Mouse (Mus musculus) neural tube, embryonic 13.5 days (tissue): ENCODE data around the gene Kif26b. TPM values are rescaled to one million over a fixed set of nuclear protein-coding genes. Genes with fewer than 3 reads are reported as not detected.
A peak's percentile ranks its signal among the peaks of the same experiment; 100 is the strongest.

Source experiments
- ATAC-seq: fragments of 200-750 bp; cut with Nextera tagmentation; 2 replicates; pipeline ENCODE4 v1.8.0; 2017; ENCODE audit warnings: low read depth, mild to moderate bottlenecking, moderate TSS enrichment, moderate library complexity
- H3K27ac ChIP-seq: fragments of 300-500 bp; sonication (generic); replicated peaks from 2 replicates; pipeline ENCODE4 v1.5.1; 2015; ENCODE audit warnings: moderate library complexity, mild to moderate bottlenecking, inconsistent platforms
- H3K27me3 ChIP-seq: fragments of 300-500 bp; sonication (generic); 2 replicates; pipeline ENCODE4 v1.6.1; 2015; ENCODE audit warnings: mild to moderate bottlenecking, inconsistent platforms
- H3K36me3 ChIP-seq: fragments of 300-500 bp; sonication (generic); 2 replicates; pipeline ENCODE4 v1.6.1; 2015; ENCODE audit warnings: mild to moderate bottlenecking, inconsistent platforms
- H3K4me1 ChIP-seq: fragments of 300-500 bp; sonication (generic); replicated peaks from 2 replicates; pipeline ENCODE4 v1.6.1; 2015; ENCODE audit warnings: inconsistent platforms
- H3K4me2 ChIP-seq: fragments of 300-500 bp; sonication (generic); 2 replicates; pipeline ENCODE4 v1.6.1; 2015; ENCODE audit warnings: inconsistent platforms, mild to moderate bottlenecking, moderate library complexity
- H3K4me3 ChIP-seq: fragments of 300-500 bp; sonication (generic); 2 replicates; pipeline ENCODE4 v1.5.1; 2015; ENCODE audit warnings: mild to moderate bottlenecking, inconsistent platforms
- H3K9ac ChIP-seq: fragments of 300-500 bp; sonication (generic); 2 replicates; pipeline ENCODE4 v1.6.1; 2015; ENCODE audit warnings: moderate library complexity, mild to moderate bottlenecking, inconsistent platforms
- H3K9me3 ChIP-seq: fragments of 300-500 bp; sonication (generic); 2 replicates; pipeline ENCODE4 v1.6.1; 2016; ENCODE audit warnings: inconsistent platforms
- WGBS: fragments of 180-500 bp; shearing (Covaris S2); methylation state at CpG from one replicate; pipeline ENCODE4 v1.1.7; 2015; 5-methylcytosine and 5-hydroxymethylcytosine counted together
- polyA plus RNA-seq: library from polyadenylated mRNA; unstranded; fragments of >200 nt; fragmentation: Nextera tagmentation; extraction: Ambion mirVana; gene quantifications from 2 replicates; pipeline ENCODE4 v1.2.1, GENCODE M21; 2015

The Kif26b gene
- polyA plus RNA-seq, 1 experiment from 2014 or later: 10.5 TPM

DNA sequence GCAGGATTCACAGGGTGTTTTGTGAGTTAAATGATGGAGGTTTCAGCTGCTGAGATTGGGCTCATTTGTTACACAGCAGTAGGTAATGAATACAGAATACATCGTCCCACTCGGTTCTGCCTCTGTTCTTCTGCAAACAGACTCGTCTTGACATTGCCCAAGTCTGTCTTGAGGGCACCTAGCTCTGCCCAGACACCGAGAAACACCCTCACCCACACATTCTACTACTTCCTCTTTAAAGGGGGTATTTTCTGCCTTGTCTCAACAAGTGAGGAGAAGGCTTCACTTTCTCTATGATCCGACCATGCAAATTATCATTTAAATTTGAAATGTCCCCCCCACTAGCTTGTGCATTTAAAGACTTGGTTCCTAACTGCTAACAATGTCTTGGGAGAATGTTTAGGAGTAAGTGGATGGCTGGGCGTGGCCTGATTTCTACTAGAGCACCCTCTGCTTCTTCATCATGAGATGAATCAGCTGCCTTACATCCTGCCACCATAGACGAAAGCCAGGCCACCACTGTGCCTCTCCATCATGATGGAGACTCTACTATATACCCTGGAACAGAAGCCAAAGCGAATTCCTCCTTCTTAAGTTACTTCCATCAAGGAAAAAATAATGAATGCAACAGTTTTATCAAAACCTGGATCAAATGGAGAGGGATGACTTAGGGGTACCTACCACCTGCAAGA lies 395.7 kb downstream of the Kif26b start:
- Histone ChIP-seq H3K27me3 (no peaks in the 10 kb centered on the region), H3K4me2 (no peak overlapping the region), H3K9me3 (no peaks in the 10 kb centered on the region), H3K4me1 (peaks cover 11% of the 10 kb centered on the region), H3K9ac (no peak overlapping the region), H3K4me3 (no peak overlapping the region), H3K27ac (0 out of 2 replicates have a peak overlapping the region, but pooled peaks have one; percentile 9), H3K36me3 (peaks cover 10% of the 10 kb centered on the region)
- WGBS: 73% methylated on average over 8 of the region's 8 CpGs
- no peak for ATAC-seq

DNA sequence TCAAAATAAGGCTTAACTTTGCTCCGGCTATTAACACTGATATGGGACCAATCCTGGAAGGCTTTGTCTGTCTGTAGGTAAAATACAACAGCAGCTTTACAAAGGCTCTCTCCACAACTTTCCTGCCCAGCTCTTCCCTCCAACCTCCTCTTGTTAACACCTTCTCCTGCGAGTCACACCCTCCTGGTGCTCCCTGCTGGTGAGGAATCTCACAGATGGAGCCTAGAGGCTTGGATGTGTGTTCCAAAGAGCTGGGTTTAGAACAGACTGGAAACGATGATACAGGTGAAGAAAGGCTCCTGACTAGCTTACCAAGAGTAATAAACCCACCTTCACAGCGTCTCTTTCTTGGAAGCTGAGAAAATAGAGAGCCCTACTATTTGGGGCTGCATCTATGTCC lies 400.6 kb downstream of the Kif26b start:
- no peak for ATAC-seq
- no peak overlapping the region for H3K9ac ChIP-seq
- H3K4me1 ChIP-seq: no peaks in the 10 kb centered on the region
- no peak overlapping the region for H3K27ac ChIP-seq
- no peaks in the 10 kb centered on the region for H3K27me3 ChIP-seq
- peaks cover 46% of the 10 kb centered on the region for H3K36me3 ChIP-seq
- WGBS: 71% methylated on average over 4 of the region's 4 CpGs
- no peaks in the 10 kb centered on the region for H3K9me3 ChIP-seq
- H3K4me3 ChIP-seq: no peak overlapping the region
- H3K4me2 ChIP-seq: no peak overlapping the region

DNA sequence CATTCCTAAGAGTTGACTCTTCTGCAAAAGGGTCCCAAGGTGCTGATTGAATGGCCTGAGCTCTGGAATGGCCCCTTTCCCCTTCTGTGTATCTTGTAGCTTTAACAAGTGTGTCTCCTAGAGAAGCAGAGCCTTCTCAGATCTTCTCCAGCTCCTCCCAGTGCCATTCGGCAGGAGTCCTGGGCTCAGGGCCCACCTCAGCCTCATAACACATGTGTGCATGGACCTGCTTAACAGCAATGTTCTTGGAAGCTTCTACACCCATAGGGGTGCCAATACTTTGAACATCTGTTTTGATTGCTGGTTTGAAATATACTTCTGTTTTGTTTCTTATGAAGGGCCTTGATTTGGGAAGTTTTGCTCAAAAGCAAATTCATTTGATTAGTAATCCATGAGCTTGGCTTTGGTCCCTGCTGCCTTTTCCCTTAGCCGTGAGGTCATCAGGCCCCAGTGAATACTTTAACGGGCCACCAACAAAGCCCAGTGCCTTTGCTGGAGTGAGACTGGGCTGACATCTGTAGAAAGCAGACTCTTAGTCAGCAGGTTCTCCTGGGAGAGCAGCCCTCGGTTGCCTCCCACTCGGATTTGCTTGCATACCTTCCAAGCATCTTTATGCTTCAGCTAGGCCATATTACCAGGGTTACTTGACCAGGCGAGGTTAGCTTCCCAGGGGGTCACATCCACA lies 405.2 kb downstream of the Kif26b start:
- WGBS: 86% methylated on average over 6 of the region's 6 CpGs

DNA sequence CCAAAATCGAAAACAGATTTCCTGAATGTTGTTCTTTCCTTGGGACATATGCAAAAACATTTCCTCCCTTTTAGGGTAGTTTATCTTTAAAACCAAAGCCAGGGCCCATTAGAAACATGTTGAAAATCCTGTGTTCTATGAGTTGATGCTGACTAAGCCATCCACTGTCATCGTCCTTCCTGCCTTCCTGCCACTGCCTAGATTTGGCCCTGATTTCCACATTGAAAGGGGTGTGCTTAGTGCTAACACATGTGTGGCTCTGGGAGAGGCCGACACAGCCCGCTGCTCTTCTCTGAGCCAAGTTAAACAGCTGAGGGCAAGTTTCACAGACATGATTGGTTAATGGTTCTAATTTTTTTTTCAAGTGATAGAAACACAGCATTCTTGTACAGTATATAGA lies 407.5 kb downstream of the Kif26b start:
- no peaks in the 10 kb centered on the region for H3K27me3 ChIP-seq
- no peak overlapping the region for H3K4me2 ChIP-seq
- H3K9ac ChIP-seq: no peak overlapping the region
- H3K27ac ChIP-seq: no peak overlapping the region
- H3K4me3 ChIP-seq: no peak overlapping the region
- peaks cover 10% of the 10 kb centered on the region; the same call in 1 of the 2 replicates for H3K4me1 ChIP-seq
- no peak for ATAC-seq
- H3K36me3 ChIP-seq: peaks cover 28% of the 10 kb centered on the region
- 71% methylated on average over 4 of the region's 4 CpGs for WGBS
- H3K9me3 ChIP-seq: no peaks in the 10 kb centered on the region

More for the DNA sequence above, 405.2 kb downstream of the Kif26b start:
- no peaks in the 10 kb centered on the region for H3K9me3 ChIP-seq
- no peak overlapping the region for H3K9ac ChIP-seq
- no peak for ATAC-seq
- no peak overlapping the region for H3K4me3 ChIP-seq
- H3K4me1 ChIP-seq: peaks cover 10% of the 10 kb centered on the region; the same call in 1 of the 2 replicates
- no peak overlapping the region for H3K4me2 ChIP-seq
- no peak overlapping the region for H3K27ac ChIP-seq
- H3K27me3 ChIP-seq: no peaks in the 10 kb centered on the region
- H3K36me3 ChIP-seq: peaks cover 39% of the 10 kb centered on the region

DNA sequence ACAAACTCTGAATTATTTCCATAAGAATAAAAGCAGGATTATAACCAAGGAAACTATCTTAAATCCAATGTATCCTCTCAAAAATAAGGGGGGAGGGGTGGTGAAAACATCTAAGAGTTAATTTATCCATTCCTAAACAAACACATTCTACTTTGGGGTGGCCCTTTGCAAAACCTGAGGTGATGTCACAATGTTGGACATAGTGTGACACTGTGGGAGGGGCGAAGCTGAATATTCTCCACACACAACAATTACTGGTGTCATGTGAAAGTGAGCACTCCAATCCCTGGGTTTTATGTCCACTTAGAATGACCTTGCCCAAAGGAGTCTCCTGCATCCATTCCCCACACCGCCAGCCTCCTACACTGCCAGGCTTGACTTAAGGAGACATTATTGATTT lies 408.1 kb downstream of the Kif26b start:
- H3K36me3 ChIP-seq: peaks cover 23% of the 10 kb centered on the region
- H3K4me2 ChIP-seq: no peak overlapping the region
- H3K9me3 ChIP-seq: no peaks in the 10 kb centered on the region
- no peak for ATAC-seq
- peaks cover 12% of the 10 kb centered on the region; the same call in 1 of the 2 replicates for H3K4me1 ChIP-seq
- no peak overlapping the region for H3K4me3 ChIP-seq
- H3K27me3 ChIP-seq: no peaks in the 10 kb centered on the region
- no peak overlapping the region for H3K27ac ChIP-seq
- H3K9ac ChIP-seq: no peak overlapping the region
- WGBS: 85% methylated on average over 2 of the region's 2 CpGs

DNA sequence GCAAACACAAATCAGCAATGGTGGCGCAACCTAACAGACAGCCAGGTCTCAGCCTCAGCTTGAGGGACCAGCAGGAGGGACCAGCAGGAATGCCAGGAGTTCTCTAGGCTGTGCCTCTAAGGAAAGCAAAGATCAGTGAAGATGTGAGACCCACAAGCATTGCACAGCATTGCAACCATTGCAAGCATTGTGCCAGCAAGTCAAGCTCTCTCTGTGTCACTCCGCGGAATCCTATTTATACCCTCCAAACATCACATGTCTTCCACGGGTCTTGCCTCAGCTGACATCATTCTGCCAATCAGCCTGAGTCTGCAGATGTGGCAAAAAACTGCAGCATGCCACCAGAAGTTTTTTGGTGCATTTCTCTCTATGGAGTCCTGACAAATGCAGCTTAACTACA lies 411.4 kb downstream of the Kif26b start:
- WGBS: 85% methylated on average over 4 of the region's 4 CpGs
- ATAC-seq: no peak

DNA sequence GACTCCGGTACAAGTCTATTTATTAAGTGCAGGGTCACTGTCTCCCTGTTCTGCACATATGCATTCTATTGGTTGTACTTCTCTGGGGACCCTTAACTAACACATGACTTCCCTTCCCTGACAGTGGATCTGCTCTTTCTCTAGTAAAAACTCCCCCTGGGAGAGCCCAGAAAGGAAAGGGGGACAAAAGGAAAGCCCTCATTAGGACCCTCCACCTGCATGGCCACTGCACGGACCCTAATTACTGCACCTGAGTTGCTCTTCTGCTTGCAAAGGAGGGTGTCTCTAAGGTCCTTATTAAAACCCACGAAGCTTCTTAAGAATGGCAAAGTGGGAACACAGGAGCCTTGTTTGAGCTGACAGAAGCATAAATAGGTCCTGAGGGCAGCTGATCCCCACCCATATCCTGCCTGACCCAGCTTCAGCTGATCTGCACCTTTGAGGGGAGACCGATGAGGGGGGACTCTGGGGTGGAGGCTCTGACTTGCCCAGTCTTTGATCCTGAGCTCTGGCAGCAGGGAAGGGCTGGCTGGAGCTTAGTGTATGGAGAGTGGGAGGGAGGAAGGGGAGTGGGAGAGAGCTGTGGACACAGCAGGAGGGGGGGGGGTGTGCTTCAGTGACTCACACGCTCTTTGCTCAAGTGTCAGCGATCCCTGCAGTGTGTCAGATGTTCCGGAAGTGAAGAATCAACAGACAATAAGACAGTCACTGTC lies 413.5 kb downstream of the Kif26b start:
- H3K9me3 ChIP-seq: no peaks in the 10 kb centered on the region
- no peak overlapping the region for H3K4me3 ChIP-seq
- no peaks in the 10 kb centered on the region for H3K36me3 ChIP-seq
- H3K4me1 ChIP-seq: peaks cover 20% of the 10 kb centered on the region
- 0 out of 2 replicates have a peak, but pooled peaks have one; percentile 33 for ATAC-seq
- H3K27ac ChIP-seq: no peak overlapping the region
- no peak overlapping the region for H3K4me2 ChIP-seq
- H3K27me3 ChIP-seq: no peaks in the 10 kb centered on the region
- no peak overlapping the region for H3K9ac ChIP-seq
- 38% methylated on average over 7 of the region's 7 CpGs for WGBS

More for the DNA sequence above, 411.4 kb downstream of the Kif26b start:
- no peak overlapping the region for H3K9ac ChIP-seq
- H3K4me2 ChIP-seq: no peak overlapping the region
- no peaks in the 10 kb centered on the region for H3K9me3 ChIP-seq
- no peak overlapping the region for H3K27ac ChIP-seq
- H3K36me3 ChIP-seq: no peaks in the 10 kb centered on the region
- H3K4me3 ChIP-seq: no peak overlapping the region
- no peaks in the 10 kb centered on the region for H3K27me3 ChIP-seq
- H3K4me1 ChIP-seq: peaks cover 19% of the 10 kb centered on the region

DNA sequence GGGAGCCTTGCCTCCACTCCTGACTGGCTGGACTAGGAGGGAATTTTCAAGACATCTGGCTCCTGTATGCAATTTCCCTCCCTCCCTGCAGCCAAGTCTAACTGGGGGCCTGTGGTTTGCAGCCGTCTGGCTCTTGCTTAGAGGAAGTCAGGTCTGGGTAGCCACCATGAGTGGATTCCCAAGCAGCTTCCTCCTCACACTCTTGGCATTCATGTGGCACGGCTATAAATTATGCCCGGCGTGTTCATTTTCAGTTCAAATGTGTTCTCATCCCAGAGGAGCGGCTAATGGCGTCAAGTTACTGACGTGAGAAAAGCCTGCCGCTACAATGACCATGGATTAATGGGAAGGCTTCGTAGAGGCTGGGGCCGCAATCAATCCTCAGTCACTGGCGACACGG lies 424.0 kb downstream of the Kif26b start:
- peak overlapping the region; percentile 63 for H3K27ac ChIP-seq
- no peaks in the 10 kb centered on the region for H3K36me3 ChIP-seq
- peaks cover 12% of the 10 kb centered on the region for H3K4me1 ChIP-seq
- ATAC-seq: peak; percentile 74
- 0 out of 2 replicates have a peak, but pooled peaks cover 4% of the 10 kb centered on the region for H3K27me3 ChIP-seq
- H3K9ac ChIP-seq: 0 out of 2 replicates have a peak overlapping the region, but pooled peaks have one; percentile 41
- peak overlapping the region; percentile 7; the same call in 1 of the 2 replicates for H3K4me2 ChIP-seq
- H3K9me3 ChIP-seq: peaks cover 11% of the 10 kb centered on the region; the same call in 1 of the 2 replicates
- WGBS: 13% methylated on average over 12 of the region's 12 CpGs
- H3K4me3 ChIP-seq: no peak overlapping the region

GRCm38 (mm10) chr1:178958641-178959040 lies 429.7 kb downstream of the Kif26b start:
- no peaks in the 10 kb centered on the region for H3K9me3 ChIP-seq
- 0 out of 2 replicates have a peak, but pooled peaks cover 4% of the 10 kb centered on the region for H3K27me3 ChIP-seq
- H3K4me3 ChIP-seq: no peak overlapping the region
- 83% methylated on average over 4 of the region's 4 CpGs for WGBS
- no peak overlapping the region for H3K27ac ChIP-seq
- H3K4me1 ChIP-seq: peaks cover 12% of the 10 kb centered on the region
- no peak for ATAC-seq
- no peak overlapping the region for H3K4me2 ChIP-seq
- H3K36me3 ChIP-seq: no peaks in the 10 kb centered on the region
- H3K9ac ChIP-seq: no peak overlapping the region

DNA sequence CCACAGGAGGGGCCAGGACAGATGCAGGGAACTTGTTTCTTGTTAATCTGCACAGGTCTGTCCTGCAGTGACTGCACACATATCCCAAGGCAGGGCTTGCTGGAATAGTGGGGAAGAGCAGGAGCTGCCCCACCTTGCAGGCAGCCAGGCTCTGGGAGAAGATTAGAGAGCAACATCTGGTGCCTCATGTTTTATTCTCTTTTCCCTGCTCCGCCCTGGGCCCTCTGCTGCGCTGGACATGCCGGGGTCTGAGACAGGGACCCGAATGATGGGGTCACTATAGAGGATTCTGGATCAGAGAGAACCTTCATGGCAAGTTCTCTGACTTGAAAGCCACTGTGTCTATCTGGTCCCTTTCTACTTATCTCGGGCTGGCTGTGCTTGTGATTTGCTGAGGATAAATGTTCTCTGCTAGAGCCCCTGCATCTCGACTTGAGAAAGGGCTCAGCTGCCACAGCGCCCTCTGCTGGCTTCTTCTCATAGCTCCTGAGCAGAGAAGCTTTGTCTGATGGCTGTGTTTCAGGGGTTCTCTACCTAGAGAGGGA lies 431.2 kb downstream of the Kif26b start:
- Histone ChIP-seq H3K27me3 (0 out of 2 replicates have a peak, but pooled peaks cover 4% of the 10 kb centered on the region), H3K4me2 (no peak overlapping the region), H3K36me3 (no peaks in the 10 kb centered on the region), H3K9ac (peak overlapping the region; percentile 34; the same call in 1 of the 2 replicates), H3K4me1 (peaks cover 12% of the 10 kb centered on the region), H3K27ac (0 out of 2 replicates have a peak overlapping the region, but pooled peaks have one; percentile 33), H3K9me3 (no peaks in the 10 kb centered on the region), H3K4me3 (no peak overlapping the region)
- WGBS: 45% methylated on average over 7 of the region's 7 CpGs
- peak; percentile 67 for ATAC-seq

DNA sequence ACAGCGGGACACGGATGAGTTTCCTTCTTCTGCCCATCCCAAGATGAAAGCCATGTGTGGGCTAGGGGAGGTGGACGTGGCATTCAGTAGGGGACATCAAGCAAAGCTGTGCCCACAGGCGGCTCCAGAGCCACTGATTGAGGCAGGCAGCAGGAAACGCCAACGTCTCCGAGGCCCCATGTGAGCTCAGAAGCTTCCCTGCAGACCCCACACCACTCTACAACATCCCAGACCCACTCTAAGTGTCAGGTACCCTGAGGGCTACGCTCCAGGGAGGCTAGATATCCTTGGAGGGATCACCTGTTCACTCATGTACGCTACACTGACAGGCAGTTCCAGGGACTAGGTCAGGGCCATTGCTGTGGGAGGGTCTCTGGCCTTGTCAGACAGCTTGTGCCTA lies 432.7 kb downstream of the Kif26b start:
- Histone ChIP-seq H3K9me3 (no peaks in the 10 kb centered on the region), H3K36me3 (no peaks in the 10 kb centered on the region), H3K4me2 (no peak overlapping the region), H3K4me1 (peaks cover 12% of the 10 kb centered on the region), H3K4me3 (no peak overlapping the region), H3K27ac (no peak overlapping the region), H3K27me3 (no peaks in the 10 kb centered on the region), H3K9ac (no peak overlapping the region)
- 78% methylated on average over 9 of the region's 9 CpGs for WGBS
- no peak for ATAC-seq
